Mouse (Mus musculus) G1E (cell line): ENCODE measurements around the gene Ntn1. TPM values are rescaled to one million over a fixed set of nuclear protein-coding genes. Genes with fewer than 3 reads are reported as not detected.

Experiments
- ATAC-seq: 2 replicates; pipeline ENCODE4 v1.8.0; 2016; ENCODE audit warnings: mild to moderate bottlenecking; ENCODE audit not compliant: insufficient number of reproducible peaks, poor library complexity, low FRiP score, severe bottlenecking; ENCODE audit errors: extremely low read depth
- DNase-seq: peaks from one replicate; pipeline ENCODE4 v3.0.0; 2012; ENCODE audit warnings: low spot score
- H3K27me3 ChIP-seq: 2 replicates; pipeline ENCODE4 v1.6.1; 2012; ENCODE audit warnings: mild to moderate bottlenecking, low read length, inconsistent platforms; ENCODE audit not compliant: insufficient read depth
- H3K36me3 ChIP-seq: replicated peaks from 2 replicates; pipeline ENCODE3; 2012; ENCODE audit warnings: mild to moderate bottlenecking, inconsistent platforms
- H3K4me1 ChIP-seq: 2 replicates; pipeline ENCODE4 v1.6.1; 2012; ENCODE audit warnings: low read depth, low read length, inconsistent platforms, mixed read lengths; ENCODE audit not compliant: insufficient read depth
- H3K4me3 ChIP-seq: 2 replicates; pipeline ENCODE4 v1.5.1; 2012; ENCODE audit warnings: low read depth, mild to moderate bottlenecking, inconsistent platforms, low read length, moderate library complexity, mixed read lengths
- H3K9me3 ChIP-seq: replicated peaks from 2 replicates; pipeline ENCODE4 v1.6.1; 2012; ENCODE audit warnings: inconsistent platforms
- CTCF ChIP-seq: IDR thresholded peaks from 2 replicates; pipeline ENCODE4 v1.5.1; 2012; ENCODE audit warnings: low read depth, low read length, inconsistent platforms, mixed read lengths
- GATA1 ChIP-seq: IDR thresholded peaks from 2 replicates; pipeline ENCODE4 v1.6.1; 2012; ENCODE audit warnings: borderline replicate concordance, low read length, inconsistent platforms, mixed read lengths
- GATA2 ChIP-seq: IDR thresholded peaks from 2 replicates; pipeline ENCODE4 v1.6.1; 2012; ENCODE audit warnings: low read depth, low read length, inconsistent platforms, borderline replicate concordance
- POLR2AphosphoS5 ChIP-seq: IDR thresholded peaks from 2 replicates; pipeline ENCODE4 v1.6.1; 2012; ENCODE audit warnings: low read depth, low read length, inconsistent platforms; ENCODE audit not compliant: insufficient replicate concordance
- TAL1 ChIP-seq: conservative IDR thresholded peaks from 2 replicates; pipeline ENCODE4 v1.6.1; 2012; ENCODE audit warnings: low read depth, low read length, inconsistent platforms, mixed read lengths
- polyA plus RNA-seq: library from polyadenylated mRNA; stranded (reverse); fragments of >175 nt; gene quantifications from 2 replicates; pipeline ENCODE4 v1.2.3, GENCODE M21; 2012
- total RNA-seq, 2 experiments: library from RNA; stranded (forward) in 1 of 2; stranded (reverse) in 1 of 2; fragments of 200-1000 nt in 1 of 2; fragments of >200 nt in 1 of 2; fragmentation: Nextera tagmentation in 1 of 2; gene quantifications; 2 replicates each; pipeline ENCODE4 v1.2.3; 2014 to 2017

The Ntn1 gene
- total and polyA plus RNA-seq, 3 experiments, result under 0.01 TPM; not detected in 2

DNA sequence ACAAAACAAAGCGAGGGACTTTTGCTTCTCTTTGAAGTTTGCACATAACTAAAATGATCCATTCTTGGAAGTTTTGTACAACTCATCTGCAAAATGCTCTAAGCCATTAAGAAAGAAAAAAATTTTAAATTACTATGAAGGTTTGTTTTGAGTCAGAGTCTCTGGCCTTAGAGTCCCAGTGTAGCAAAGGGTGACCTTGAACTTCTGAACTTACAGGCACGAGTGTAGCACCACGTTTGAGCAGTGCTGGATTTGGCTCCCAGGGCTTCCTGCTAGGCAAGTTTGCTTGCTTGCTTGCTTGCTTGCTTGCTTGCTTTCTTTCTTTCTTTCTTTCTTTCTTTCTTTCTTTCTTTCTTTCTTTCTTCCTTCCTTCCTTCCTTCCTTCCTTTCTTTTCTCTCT lies 16.4 kb upstream of the Ntn1 start:
- Histone ChIP-seq H3K4me1 (no peaks in the 10 kb centered on the region), H3K9me3 (peaks cover 7% of the 10 kb centered on the region), H3K4me3 (no peak overlapping the region), H3K36me3 (no peaks in the 10 kb centered on the region), H3K27me3 (no peaks in the 10 kb centered on the region)
- DNase-seq (no peak), ATAC-seq (no peak)
- no peak for TF ChIP-seq CTCF
- no peak for TF ChIP-seq GATA1
- TF ChIP-seq TAL1, result no peak
- TF ChIP-seq GATA2, result no peak
- no peak for TF ChIP-seq POLR2AphosphoS5

DNA sequence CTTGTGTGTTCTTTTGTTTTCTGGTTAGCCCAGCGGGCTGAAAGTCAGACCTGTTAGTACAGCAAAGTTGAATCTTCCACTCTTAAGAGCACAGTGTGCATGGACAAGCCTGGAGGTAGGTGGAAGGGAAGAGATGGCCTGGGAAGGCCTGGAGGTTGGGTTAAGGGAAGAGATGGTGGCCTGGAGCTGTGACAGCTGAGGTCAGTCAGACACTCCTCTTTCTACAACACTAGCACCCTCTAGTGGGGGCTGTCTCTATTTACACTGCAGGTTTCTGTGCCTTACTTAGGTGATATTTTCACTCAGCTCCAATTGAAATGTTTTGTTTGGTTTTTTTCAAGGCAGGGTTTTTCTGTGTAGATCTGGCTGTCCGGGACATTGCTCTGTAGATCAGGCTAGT lies 7.5 kb upstream of the Ntn1 start:
- DNase-seq, result peak; percentile 13
- Histone ChIP-seq H3K4me1 (no peaks in the 10 kb centered on the region), H3K4me3 (no peak overlapping the region), H3K27me3 (peaks cover 2% of the 10 kb centered on the region; the same call in 1 of the 2 replicates), H3K9me3 (no peaks in the 10 kb centered on the region), H3K36me3 (no peaks in the 10 kb centered on the region)
- no peak for ATAC-seq
- no peak for TF ChIP-seq TAL1
- no peak for TF ChIP-seq POLR2AphosphoS5
- TF ChIP-seq CTCF, result peak; percentile 47; the same call in 1 of the 2 replicates
- no peak for TF ChIP-seq GATA2
- no peak for TF ChIP-seq GATA1

DNA sequence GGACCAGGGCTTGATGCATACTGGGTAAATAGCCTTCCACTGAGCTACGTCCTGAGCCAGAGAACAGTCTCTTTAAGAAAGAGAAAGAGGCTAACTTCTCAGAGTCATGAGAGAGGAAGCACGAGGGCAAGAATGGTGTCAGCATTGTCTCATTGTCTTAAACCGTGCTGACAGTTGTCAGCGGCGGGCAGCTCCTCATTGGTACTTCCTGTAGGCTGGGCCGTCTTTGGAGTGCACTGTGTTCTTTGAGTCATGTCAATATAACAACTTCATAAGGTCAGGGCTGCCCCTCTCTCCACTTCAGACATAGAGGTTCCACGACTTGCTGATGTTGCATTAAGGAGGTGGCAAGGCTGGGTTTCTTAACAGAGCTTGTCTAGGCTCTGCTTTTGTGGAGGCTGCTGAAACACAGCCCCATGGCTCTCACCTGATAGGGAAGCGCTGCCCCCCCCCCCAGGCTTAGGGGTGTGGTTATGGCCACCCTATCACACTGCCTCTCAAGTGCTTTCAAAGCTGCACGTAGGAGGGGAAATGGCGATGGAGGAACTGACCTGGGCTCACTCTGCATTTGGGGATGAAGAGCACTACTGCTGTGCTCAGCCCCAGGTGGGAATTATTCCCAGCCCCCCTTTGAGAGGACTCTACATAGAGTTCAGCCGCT lies 6.8 kb upstream of the Ntn1 start:
- H3K27me3 ChIP-seq, result peaks cover 2% of the 10 kb centered on the region; the same call in 1 of the 2 replicates
- H3K36me3 ChIP-seq, result no peaks in the 10 kb centered on the region
- DNase-seq, result no peak
- no peak for TF ChIP-seq TAL1
- TF ChIP-seq GATA1, result no peak
- TF ChIP-seq CTCF, result no peak
- no peak for TF ChIP-seq GATA2
- TF ChIP-seq POLR2AphosphoS5, result no peak
- ATAC-seq, result no peak
- no peaks in the 10 kb centered on the region for H3K4me1 ChIP-seq
- H3K9me3 ChIP-seq, result no peaks in the 10 kb centered on the region
- no peak overlapping the region for H3K4me3 ChIP-seq

DNA sequence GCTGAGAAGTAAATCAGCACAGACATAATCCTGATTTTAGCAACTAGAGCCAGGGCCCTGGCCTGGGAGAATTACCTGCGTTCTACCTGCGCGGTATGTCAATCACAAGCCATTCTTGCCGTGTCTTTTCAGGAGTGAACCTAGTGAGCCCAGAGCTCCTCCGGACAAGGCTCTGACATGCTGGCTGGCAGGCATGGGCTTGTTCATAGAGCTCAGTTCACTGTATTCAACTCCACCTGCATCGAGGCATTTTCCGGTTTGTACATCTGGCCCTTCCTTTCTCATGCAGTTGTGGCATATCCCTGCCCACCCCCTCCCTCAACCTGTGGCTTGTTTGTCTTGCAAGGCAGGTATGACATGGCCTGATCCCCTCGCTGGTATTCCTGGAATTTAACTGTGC lies 5.0 kb upstream of the Ntn1 start:
- no peaks in the 10 kb centered on the region for H3K9me3 ChIP-seq
- TF ChIP-seq GATA1, result no peak
- no peak for TF ChIP-seq POLR2AphosphoS5
- TF ChIP-seq GATA2, result no peak
- no peak for TF ChIP-seq TAL1
- no peak for TF ChIP-seq CTCF
- ATAC-seq (no peak), DNase-seq (no peak)
- no peaks in the 10 kb centered on the region for H3K36me3 ChIP-seq
- peaks cover 2% of the 10 kb centered on the region; the same call in 1 of the 2 replicates for H3K27me3 ChIP-seq
- no peaks in the 10 kb centered on the region for H3K4me1 ChIP-seq
- H3K4me3 ChIP-seq, result no peak overlapping the region

DNA sequence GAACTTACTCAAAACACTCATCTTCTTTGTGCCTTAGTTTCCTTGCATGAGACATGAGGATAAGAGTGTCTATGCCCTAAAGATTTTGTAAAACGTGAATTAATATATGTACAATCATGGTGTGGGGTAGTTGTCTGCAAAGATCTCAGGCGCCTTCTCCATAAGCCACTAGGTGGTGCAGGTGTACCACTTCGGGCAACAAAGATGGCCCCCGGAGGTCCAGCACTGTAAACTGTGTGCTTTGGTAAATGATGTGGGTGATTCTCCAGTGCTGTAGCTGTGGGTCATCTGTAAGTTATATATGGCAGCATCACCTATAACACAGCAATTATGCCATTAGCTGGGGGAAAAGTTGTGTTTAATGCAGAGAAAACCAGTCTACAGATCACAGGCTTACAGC lies 3.6 kb upstream of the Ntn1 start:
- no peak for ATAC-seq
- Histone ChIP-seq H3K9me3 (no peaks in the 10 kb centered on the region), H3K4me1 (no peaks in the 10 kb centered on the region), H3K4me3 (no peak overlapping the region), H3K27me3 (peaks cover 2% of the 10 kb centered on the region; the same call in 1 of the 2 replicates), H3K36me3 (no peaks in the 10 kb centered on the region)
- no peak for DNase-seq
- TF ChIP-seq GATA1 (no peak), TAL1 (no peak), POLR2AphosphoS5 (no peak), CTCF (no peak)

DNA sequence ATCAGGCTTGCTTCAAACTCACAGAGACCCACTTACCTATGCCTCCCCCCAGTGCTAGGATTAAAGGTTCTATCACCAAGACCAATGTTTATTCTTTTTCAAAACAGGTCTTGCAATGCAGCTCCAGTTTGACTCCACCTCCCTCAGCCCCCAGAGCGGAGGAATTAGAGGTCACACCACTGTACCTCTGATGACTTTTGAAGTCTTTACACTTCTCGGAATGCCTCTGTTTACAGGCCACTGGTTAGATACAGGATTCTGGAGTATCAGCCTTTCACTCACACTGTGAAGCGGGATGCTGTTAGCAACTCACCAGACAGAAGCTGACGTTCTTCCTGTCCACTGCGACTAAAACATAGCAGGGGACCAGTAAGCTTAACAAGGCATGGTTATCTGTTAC lies 805 bp upstream of the Ntn1 start:
- TF ChIP-seq GATA2 (no peak), TAL1 (no peak), POLR2AphosphoS5 (no peak), CTCF (no peak), GATA1 (no peak)
- H3K27me3 ChIP-seq, result peaks cover 6% of the 10 kb centered on the region; the same call in 1 of the 2 replicates
- H3K9me3 ChIP-seq, result no peaks in the 10 kb centered on the region

More for the DNA sequence above, 805 bp upstream of the Ntn1 start:
- Histone ChIP-seq H3K36me3 (no peaks in the 10 kb centered on the region), H3K4me1 (no peaks in the 10 kb centered on the region), H3K4me3 (no peak overlapping the region)
- DNase-seq, result no peak
- no peak for ATAC-seq
